Comparison of ENCODE assay signal across 9 mouse cellular contexts in the genomic region with DNA sequence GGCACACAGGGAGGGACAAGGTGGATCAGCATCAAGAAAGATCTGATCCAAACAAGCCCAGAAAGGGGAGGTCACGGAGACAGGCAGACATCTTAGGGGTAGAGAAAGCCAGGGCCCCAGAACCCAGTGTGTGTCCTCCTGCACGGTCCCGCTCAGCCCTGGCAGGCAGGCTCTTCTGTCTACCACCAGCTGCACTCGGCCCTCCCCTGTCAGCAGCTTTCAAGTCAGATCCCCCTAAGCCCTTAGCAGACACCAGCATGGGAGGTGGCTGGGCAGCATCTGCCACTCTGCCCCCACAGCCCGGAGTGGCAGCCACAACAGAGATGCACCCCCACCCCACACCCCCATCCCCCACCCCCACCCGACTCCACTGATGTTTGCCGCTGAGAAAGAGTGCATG. TPM values are rescaled to one million over a fixed set of nuclear protein-coding genes. Genes with fewer than 3 reads are reported as not detected.
DNase-seq lines count a peak whose midpoint lies in the region; ATAC-seq lines count a peak whose summit lies in the region.
"Had no signal": no experiment of that assay in that cellular context is flagged by ENCODE, and none has a peak within 500 bp of the region (broad histone marks: within the 10 kb centered on the region; RNA-seq: fewer than 3 reads in every experiment).

No protein-coding gene starts in this region.

- peak overlapping the region; percentile 98 for H3K9ac ChIP-seq in hindbrain, embryonic 13.5 days
- peak overlapping the region; percentile 98 for H3K9ac ChIP-seq in neural tube, embryonic 13.5 days
- H3K9ac ChIP-seq: heart, embryonic 15.5 days; liver, embryonic 15.5 days had no signal

- no peak for ATAC-seq in hindbrain, embryonic 13.5 days (ENCODE audit: low FRiP score)
- ATAC-seq in neural tube, embryonic 13.5 days (ENCODE audit: low read depth) = peak; percentile 22
- ATAC-seq in CD4-positive, CD25-positive, alpha-beta regulatory T cell, adult 4 months = no peak

- H3K27ac ChIP-seq in embryonic facial prominence, embryonic 10.5 days (replicated peaks) = 0 out of 2 replicates have a peak overlapping the region, but pooled peaks have one; percentile 6
- H3K27ac ChIP-seq in hindbrain, embryonic 13.5 days = peak overlapping the region; percentile 97
- peak overlapping the region; percentile 96 for H3K27ac ChIP-seq in neural tube, embryonic 13.5 days (replicated peaks)
- H3K27ac ChIP-seq: heart, embryonic 15.5 days; liver, embryonic 15.5 days had no signal

- no peaks in the 10 kb centered on the region for H3K36me3 ChIP-seq in embryonic facial prominence, embryonic 10.5 days (replicated peaks)
- H3K36me3 ChIP-seq in hindbrain, embryonic 13.5 days = peaks cover 9% of the 10 kb centered on the region
- 0 out of 2 replicates have a peak, but pooled peaks cover 12% of the 10 kb centered on the region for H3K36me3 ChIP-seq in neural tube, embryonic 13.5 days
- H3K36me3 ChIP-seq: heart, embryonic 15.5 days; liver, embryonic 15.5 days had no signal

- H3K4me2 ChIP-seq in hindbrain, embryonic 13.5 days = peak overlapping the region; percentile 74
- H3K4me2 ChIP-seq in neural tube, embryonic 13.5 days = peak overlapping the region; percentile 85
- H3K4me2 ChIP-seq: heart, embryonic 15.5 days; liver, embryonic 15.5 days had no signal

- WGBS in embryonic facial prominence, embryonic 10.5 days = 37% methylated on average over 7 of the region's 7 CpGs
- WGBS in hindbrain, embryonic 13.5 days = 14% methylated on average over 7 of the region's 7 CpGs
- 21% methylated on average over 7 of the region's 7 CpGs for WGBS in neural tube, embryonic 13.5 days

- H3K4me1 ChIP-seq in embryonic facial prominence, embryonic 10.5 days = peaks cover 31% of the 10 kb centered on the region
- H3K4me1 ChIP-seq in hindbrain, embryonic 13.5 days (replicated peaks) = peaks cover 55% of the 10 kb centered on the region
- H3K4me1 ChIP-seq in neural tube, embryonic 13.5 days (replicated peaks) = peaks cover 52% of the 10 kb centered on the region

- DNase-seq in brain, adult 2 months (ENCODE audit: low read depth, low spot score) = peak; percentile 59
- DNase-seq in embryonic facial prominence, embryonic 10.5 days (ENCODE audit: low spot score) = peak; percentile 17
- no peak for DNase-seq in kidney, adult 18-20 months
- no peak for DNase-seq in layer of hippocampus, adult 8-10 months (ENCODE audit: low spot score in 2 of 2)

- peaks cover 38% of the 10 kb centered on the region for H3K27me3 ChIP-seq in embryonic facial prominence, embryonic 10.5 days (replicated peaks; ENCODE audit: low read depth, poor library complexity, severe bottlenecking)
- H3K27me3 ChIP-seq in hindbrain, embryonic 13.5 days = no peaks in the 10 kb centered on the region
- no peaks in the 10 kb centered on the region for H3K27me3 ChIP-seq in neural tube, embryonic 13.5 days

- no peaks in the 10 kb centered on the region for H3K9me3 ChIP-seq in embryonic facial prominence, embryonic 10.5 days
- no peaks in the 10 kb centered on the region for H3K9me3 ChIP-seq in hindbrain, embryonic 13.5 days
- H3K9me3 ChIP-seq in neural tube, embryonic 13.5 days = no peaks in the 10 kb centered on the region
- H3K9me3 ChIP-seq: heart, embryonic 15.5 days; liver, embryonic 15.5 days had no signal

- peak overlapping the region; percentile 84 for H3K4me3 ChIP-seq in embryonic facial prominence, embryonic 10.5 days
- peak overlapping the region; percentile 90 for H3K4me3 ChIP-seq in hindbrain, embryonic 13.5 days
- peak overlapping the region; percentile 94 for H3K4me3 ChIP-seq in neural tube, embryonic 13.5 days
- H3K4me3 ChIP-seq: heart, embryonic 15.5 days; liver, embryonic 15.5 days had no signal

RNA-seq across cellular contexts. Expression of a gene that starts 2.0 kb away (rescaled TPM):
- 52.1 and 56.3 TPM in 2 replicates for polyA plus RNA-seq in embryonic facial prominence, embryonic 10.5 days (2016; fragmentation: Nextera tagmentation; extraction: Ambion mirVana)
- polyA plus RNA-seq in hindbrain, embryonic 13.5 days (2015; fragmentation: Nextera tagmentation; extraction: Ambion mirVana) = 546 and 595 TPM in 2 replicates
- 548 and 565 TPM in 2 replicates for polyA plus RNA-seq in neural tube, embryonic 13.5 days (2015; fragmentation: Nextera tagmentation; extraction: Ambion mirVana)
- under 1 TPM in 1 of 2 experiments, not detected in 1; 0.32 TPM for polyA plus RNA-seq in CD4-positive, CD25-positive, alpha-beta regulatory T cell, adult 4 months (2017; shearing (Covaris generic))
- total RNA-seq in layer of hippocampus, adult 8-10 months (2022) = 100 to 1,000 TPM; 160 to 178 (median 170) TPM

RNA-seq across cellular contexts. Expression of a gene that starts 25.8 kb away (rescaled TPM):
- 262 and 280 TPM in 2 replicates for polyA plus RNA-seq in embryonic facial prominence, embryonic 10.5 days (2016; fragmentation: Nextera tagmentation; extraction: Ambion mirVana)
- polyA plus RNA-seq in hindbrain, embryonic 13.5 days (2015; fragmentation: Nextera tagmentation; extraction: Ambion mirVana) = 43.0 and 43.7 TPM in 2 replicates
- 33.5 and 40.5 TPM in 2 replicates for polyA plus RNA-seq in neural tube, embryonic 13.5 days (2015; fragmentation: Nextera tagmentation; extraction: Ambion mirVana)
- polyA plus RNA-seq in CD4-positive, CD25-positive, alpha-beta regulatory T cell, adult 4 months (2017; shearing (Covaris generic)) = 10 to 100 TPM; 19.8 to 34.7 TPM
- 1 to 10 TPM; 4.4 to 7.0 (median 5.5) TPM for total RNA-seq in layer of hippocampus, adult 8-10 months (2022)

RNA-seq across cellular contexts. Expression of a gene that starts 29.2 kb away (rescaled TPM):
- 54.4 and 56.7 TPM in 2 replicates for polyA plus RNA-seq in embryonic facial prominence, embryonic 10.5 days (2016; fragmentation: Nextera tagmentation; extraction: Ambion mirVana)
- 73.6 and 78.8 TPM in 2 replicates for polyA plus RNA-seq in hindbrain, embryonic 13.5 days (2015; fragmentation: Nextera tagmentation; extraction: Ambion mirVana)
- 75.6 and 76.1 TPM in 2 replicates for polyA plus RNA-seq in neural tube, embryonic 13.5 days (2015; fragmentation: Nextera tagmentation; extraction: Ambion mirVana)
- 10 to 100 TPM; 54.7 to 74.1 TPM for polyA plus RNA-seq in CD4-positive, CD25-positive, alpha-beta regulatory T cell, adult 4 months (2017; shearing (Covaris generic))
- 10 to 100 TPM; 43.9 to 50.8 (median 49.6) TPM for total RNA-seq in layer of hippocampus, adult 8-10 months (2022)

RNA-seq across cellular contexts. Expression of a gene that starts 31.0 kb away (rescaled TPM):
- polyA plus RNA-seq in embryonic facial prominence, embryonic 10.5 days (2016; fragmentation: Nextera tagmentation; extraction: Ambion mirVana) = 25.2 and 26.4 TPM in 2 replicates
- 36.3 and 38.2 TPM in 2 replicates for polyA plus RNA-seq in hindbrain, embryonic 13.5 days (2015; fragmentation: Nextera tagmentation; extraction: Ambion mirVana)
- 43.1 and 43.4 TPM in 2 replicates for polyA plus RNA-seq in neural tube, embryonic 13.5 days (2015; fragmentation: Nextera tagmentation; extraction: Ambion mirVana)
- 100 to 1,000 TPM in 1 of 2 experiments, 10 to 100 TPM in 1; 71.0 to 112 TPM for polyA plus RNA-seq in CD4-positive, CD25-positive, alpha-beta regulatory T cell, adult 4 months (2017; shearing (Covaris generic))
- total RNA-seq in layer of hippocampus, adult 8-10 months (2022) = 10 to 100 TPM; 31.1 to 38.6 (median 37.0) TPM

Comparison
In these comparisons a context has a peak if more than half of its experiments do, and no peak if none do; other contexts are left out.
1. DNase-seq: peak in brain, adult 2 months (single experiment) and embryonic facial prominence, embryonic 10.5 days (single experiment); none in kidney, adult 18-20 months (single experiment) and layer of hippocampus, adult 8-10 months (0 of 2).
2. H3K27ac ChIP-seq: peak in every context shown above with its lines; median percentile 97 in hindbrain, embryonic 13.5 days; 96 in neural tube, embryonic 13.5 days; 6 in embryonic facial prominence, embryonic 10.5 days.
3. RNA of a gene that starts 2.0 kb away (polyA plus RNA-seq): 546 to 595 TPM in hindbrain, embryonic 13.5 days, 548 to 565 TPM in neural tube, embryonic 13.5 days and 52.1 to 56.3 TPM in embryonic facial prominence, embryonic 10.5 days; 0.32 TPM in CD4-positive, CD25-positive, alpha-beta regulatory T cell, adult 4 months; every median in the first group is over 10 times any median in the second.
4. Peak in every context shown above with its lines, with median percentiles within 50 percentile points of each other: H3K4me3 ChIP-seq.